ENCODE assay signal across 8 mouse cellular contexts in the genomic region with DNA sequence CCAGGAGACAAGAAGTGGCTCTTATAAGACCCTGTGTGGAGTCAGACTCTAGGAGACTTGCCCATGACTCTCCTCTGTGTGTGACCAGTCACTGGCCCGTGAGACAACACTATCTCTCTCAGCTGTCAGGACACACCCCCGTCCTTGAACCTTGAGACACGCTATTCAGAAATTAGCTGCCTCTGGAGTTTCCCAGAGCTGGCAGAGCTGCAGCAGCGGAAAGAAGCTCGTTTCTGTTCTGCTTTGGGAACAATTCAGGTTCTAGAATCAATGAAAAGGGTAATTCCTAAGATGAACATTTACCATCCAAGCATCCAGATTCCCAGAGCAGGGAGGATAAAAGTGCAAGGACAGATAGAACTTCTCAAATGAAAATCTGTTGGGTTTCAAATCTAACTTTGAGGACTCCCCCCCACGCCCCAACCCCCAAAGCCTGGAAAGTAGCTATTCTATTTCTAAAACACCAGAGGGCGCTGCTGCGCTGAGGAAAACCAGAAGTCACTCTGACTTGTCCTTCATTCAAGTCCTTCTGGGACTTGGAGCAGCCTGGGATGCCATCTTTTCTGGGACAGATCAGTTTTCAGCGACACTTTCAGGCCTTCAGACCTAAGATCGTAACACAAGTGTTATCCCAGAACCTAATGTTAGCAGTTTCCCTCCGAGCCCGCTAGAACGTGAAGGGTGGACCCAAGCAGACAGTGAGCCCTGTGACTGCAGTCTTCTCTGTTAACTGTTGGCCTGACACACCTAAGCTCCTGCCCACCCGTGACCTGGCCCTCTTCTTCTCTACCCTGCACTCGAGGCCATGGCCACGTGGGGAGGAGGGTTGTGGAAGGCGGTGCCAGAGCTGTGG. TPM values are rescaled to one million over a fixed set of nuclear protein-coding genes. Genes with fewer than 3 reads are reported as not detected.
DNase-seq lines count a peak whose midpoint lies in the region; ATAC-seq and TF ChIP-seq lines count a peak whose summit lies in the region.

No protein-coding gene starts in this region.

- no peak overlapping the region; the same call in 1 of the 2 replicates for H3K4me2 ChIP-seq in intestine, embryonic 15.5 days (replicated peaks)

- no peaks in the 10 kb centered on the region for H3K36me3 ChIP-seq in intestine, embryonic 15.5 days
- no peaks in the 10 kb centered on the region for H3K36me3 ChIP-seq in liver, adult 2 months (ENCODE audit: control insufficient read depth, insufficient read depth, low read length)

- no peak overlapping the region for H3K27ac ChIP-seq in bone marrow macrophage, adult 2 months (ENCODE audit: insufficient read depth, low read depth, low read length)
- no peak overlapping the region for H3K27ac ChIP-seq in embryonic fibroblast, embryonic 13.5 days (ENCODE audit: insufficient read depth, low read length)
- no peak overlapping the region for H3K27ac ChIP-seq in intestine, embryonic 15.5 days
- H3K27ac ChIP-seq in liver, adult 2 months (replicated peaks; ENCODE audit: insufficient read depth, low read depth, low read length) = no peak overlapping the region

- peak; percentile 22 for DNase-seq in layer of hippocampus, adult 11-12 months (ENCODE audit: low spot score)
- DNase-seq in layer of hippocampus, adult 9-10 months (ENCODE audit: low spot score) = no peak
- peak; percentile 47 for DNase-seq in liver, adult 2 months (ENCODE audit: extremely low read depth, low read depth, low spot score)
- DNase-seq in ovary, postnatal 36 days (ENCODE audit: low spot score) = peak; percentile 39
- DNase-seq in thymus, postnatal 36 days = peak; percentile 22 to 24

- peak; percentile 71 for ATAC-seq in intestine, embryonic 15.5 days

- peaks cover 13% of the 10 kb centered on the region for H3K4me1 ChIP-seq in bone marrow macrophage, adult 2 months (ENCODE audit: control insufficient read depth, insufficient read depth, low read length)
- no peaks in the 10 kb centered on the region for H3K4me1 ChIP-seq in embryonic fibroblast, embryonic 13.5 days (ENCODE audit: control insufficient read depth, insufficient read depth, low read length)
- H3K4me1 ChIP-seq in intestine, embryonic 15.5 days (replicated peaks) = 0 out of 2 replicates have a peak, but pooled peaks cover 3% of the 10 kb centered on the region
- 0 out of 2 replicates have a peak, but pooled peaks cover 3% of the 10 kb centered on the region for H3K4me1 ChIP-seq in liver, adult 2 months (ENCODE audit: control insufficient read depth, insufficient read depth, low read length)

- no peak overlapping the region for H3K9ac ChIP-seq in intestine, embryonic 15.5 days
- H3K9ac ChIP-seq in liver, adult 2 months (ENCODE audit: low read depth, low read length) = no peak overlapping the region

- 27% methylated on average over 17 of the region's 17 CpGs for WGBS in intestine, embryonic 15.5 days
- WGBS in liver, adult 2 months = 22% methylated on average over 17 of the region's 17 CpGs

- no peaks in the 10 kb centered on the region for H3K79me2 ChIP-seq in liver, adult 2 months (ENCODE audit: control insufficient read depth, insufficient read depth, low read length)

- no peaks in the 10 kb centered on the region for H3K27me3 ChIP-seq in intestine, embryonic 15.5 days (replicated peaks)
- H3K27me3 ChIP-seq in liver, adult 2 months (ENCODE audit: control insufficient read depth, insufficient read depth, low read length) = no peaks in the 10 kb centered on the region

- peak; percentile 68 for TF ChIP-seq CTCF in bone marrow macrophage, adult 2 months (IDR thresholded peaks at IDR 0.05; ENCODE audit: low read depth, low read length)
- TF ChIP-seq CTCF in embryonic fibroblast, embryonic 13.5 days (IDR thresholded peaks at IDR 0.05; ENCODE audit: borderline replicate concordance, insufficient read depth, low read length) = 0 out of 2 replicates have a peak, but pooled peaks have one; percentile 21
- peak; percentile 53; the same call in 1 of the 2 replicates for TF ChIP-seq CTCF in liver, adult 2 months (IDR thresholded peaks at IDR 0.05; ENCODE audit: low read depth, low read length)

- H3K4me3 ChIP-seq in bone marrow macrophage, adult 2 months (ENCODE audit: insufficient read depth, low read length) = no peak overlapping the region
- H3K4me3 ChIP-seq in embryonic fibroblast, embryonic 13.5 days (ENCODE audit: insufficient read depth, low read length) = no peak overlapping the region
- no peak overlapping the region for H3K4me3 ChIP-seq in intestine, embryonic 15.5 days (replicated peaks)
- H3K4me3 ChIP-seq in liver, adult 2 months (ENCODE audit: insufficient read depth, low read depth, low read length) = no peak overlapping the region

- no peak for TF ChIP-seq POLR2A in bone marrow macrophage, adult 2 months (IDR thresholded peaks at IDR 0.05; ENCODE audit: borderline replicate concordance, low read depth, low read length)
- TF ChIP-seq POLR2A in embryonic fibroblast, embryonic 13.5 days (IDR thresholded peaks at IDR 0.05; ENCODE audit: low read depth, low read length) = no peak
- no peak for TF ChIP-seq POLR2A in liver, adult 2 months (IDR thresholded peaks at IDR 0.05; ENCODE audit: extremely low read depth, insufficient read depth, low read length)

- H3K9me3 ChIP-seq in intestine, embryonic 15.5 days = no peaks in the 10 kb centered on the region

RNA-seq across cellular contexts. Expression of a gene that starts 39.9 kb away (rescaled TPM):
- 11.3 and 11.7 TPM in 2 replicates for polyA plus RNA-seq in bone marrow macrophage, adult 2 months (2012; ENCODE audit: insufficient read depth, insufficient read length, missing spikeins)
- polyA plus RNA-seq in embryonic fibroblast, embryonic 13.5 days (2011; ENCODE audit: insufficient read length, low read depth, missing spikeins) = 7.1 and 7.2 TPM in 2 replicates
- polyA plus RNA-seq in intestine, embryonic 15.5 days (2015; fragmentation: Nextera tagmentation; extraction: Ambion mirVana) = 10.5 and 10.9 TPM in 2 replicates
- total RNA-seq in liver, adult 2 months (2014; rRNA removed) = 19.7 and 20.8 TPM in 2 replicates
- polyA plus RNA-seq in liver, adult 2 months (2012; rRNA removed) = 14.7 and 17.0 TPM in 2 replicates

RNA-seq across cellular contexts. Expression of a gene that starts 48.8 kb away (rescaled TPM):
- polyA plus RNA-seq in bone marrow macrophage, adult 2 months (2012; ENCODE audit: insufficient read depth, insufficient read length, missing spikeins) = 9.0 and 10.3 TPM in 2 replicates
- 7.1 and 7.5 TPM in 2 replicates for polyA plus RNA-seq in embryonic fibroblast, embryonic 13.5 days (2011; ENCODE audit: insufficient read length, low read depth, missing spikeins)
- polyA plus RNA-seq in intestine, embryonic 15.5 days (2015; fragmentation: Nextera tagmentation; extraction: Ambion mirVana) = 6.6 and 8.0 TPM in 2 replicates
- total RNA-seq in liver, adult 2 months (2014; rRNA removed) = 0.55 and 0.87 TPM in 2 replicates
- polyA plus RNA-seq in liver, adult 2 months (2012; rRNA removed) = 0.34 and 0.35 TPM in 2 replicates
